ENCODE assay signal across 10 mouse cellular contexts in genomic region chr9:60195502-60195901, GRCm38 (mm10).
A peak's percentile ranks its signal among the peaks of the same experiment; 100 is the strongest.
DNase-seq lines count a peak whose midpoint lies in the region; ATAC-seq and TF ChIP-seq lines count a peak whose summit lies in the region.
"Had no signal": no experiment of that assay in that cellular context is flagged by ENCODE, and none has a peak within 500 bp of the region (broad histone marks: within the 10 kb centered on the region; RNA-seq: fewer than 3 reads in every experiment).

No protein-coding gene starts in this region.

- no peak overlapping the region for H3K4me2 ChIP-seq in hindbrain, embryonic 11.5 days (replicated peaks; ENCODE audit: low read depth, low read length)
- no peak overlapping the region for H3K4me2 ChIP-seq in lung, postnatal 0 days (replicated peaks; ENCODE audit: low read depth, low read length)
- H3K4me2 ChIP-seq: midbrain, embryonic 11.5 days; stomach, embryonic 15.5 days had no signal

- no peak overlapping the region for H3K4me3 ChIP-seq in hindbrain, embryonic 11.5 days (ENCODE audit: low read depth, low read length)
- no peak overlapping the region for H3K4me3 ChIP-seq in hindbrain, embryonic 10.5 days
- H3K4me3 ChIP-seq in lung, postnatal 0 days (ENCODE audit: low read depth, low read length) = no peak overlapping the region
- H3K4me3 ChIP-seq in ES-E14 (ENCODE audit: insufficient read depth in 1 of 2, low read depth in 1 of 2, low read length in 2 of 2, poor library complexity in 1 of 2, severe bottlenecking in 1 of 2) = no peak overlapping the region
- H3K4me3 ChIP-seq: stomach, embryonic 15.5 days had no signal

- H3K36me3 ChIP-seq in hindbrain, embryonic 11.5 days (ENCODE audit: control insufficient read depth, insufficient read depth, low read length) = no peaks in the 10 kb centered on the region
- no peaks in the 10 kb centered on the region for H3K36me3 ChIP-seq in hindbrain, embryonic 10.5 days
- H3K36me3 ChIP-seq in lung, postnatal 0 days (ENCODE audit: insufficient read depth, low read length) = no peaks in the 10 kb centered on the region
- H3K36me3 ChIP-seq in ES-E14 (ENCODE audit: control insufficient read depth, insufficient read depth, low read length, poor library complexity, severe bottlenecking) = no peaks in the 10 kb centered on the region
- H3K36me3 ChIP-seq: stomach, embryonic 15.5 days had no signal

- no peaks in the 10 kb centered on the region for H3K9me3 ChIP-seq in hindbrain, embryonic 11.5 days (ENCODE audit: control insufficient read depth, low read length)
- H3K9me3 ChIP-seq in hindbrain, embryonic 10.5 days = no peaks in the 10 kb centered on the region
- H3K9me3 ChIP-seq in lung, postnatal 0 days (ENCODE audit: low read length) = no peaks in the 10 kb centered on the region
- no peaks in the 10 kb centered on the region for H3K9me3 ChIP-seq in ES-E14 (ENCODE audit: control insufficient read depth, insufficient read depth, low read depth, low read length)
- H3K9me3 ChIP-seq: stomach, embryonic 15.5 days had no signal

- H3K27me3 ChIP-seq in hindbrain, embryonic 11.5 days (ENCODE audit: control insufficient read depth, insufficient read depth, low read length) = no peaks in the 10 kb centered on the region
- no peaks in the 10 kb centered on the region for H3K27me3 ChIP-seq in hindbrain, embryonic 10.5 days (ENCODE audit: insufficient read depth, poor library complexity, severe bottlenecking)
- H3K27me3 ChIP-seq in lung, postnatal 0 days (replicated peaks; ENCODE audit: insufficient read depth, low read length) = no peaks in the 10 kb centered on the region
- H3K27me3 ChIP-seq: stomach, embryonic 15.5 days had no signal

- TF ChIP-seq EP300 in lung, postnatal 0 days (IDR thresholded peaks at IDR 0.05) = no peak

- 78% methylated on average over 2 of the region's 2 CpGs for WGBS in hindbrain, embryonic 11.5 days
- WGBS in hindbrain, embryonic 10.5 days = 76% methylated on average over 2 of the region's 2 CpGs
- WGBS in lung, postnatal 0 days = 72% methylated on average over 2 of the region's 2 CpGs

- peak; percentile 11 for DNase-seq in hindbrain, embryonic 11.5 days (ENCODE audit: low spot score)
- no peak for DNase-seq in hindbrain, embryonic 10.5 days (ENCODE audit: low spot score)
- DNase-seq in lung, postnatal 0 days (ENCODE audit: low spot score) = no peak
- DNase-seq in lung, postnatal 14 days = no peak
- peak; percentile 25 for DNase-seq in ES-E14 (ENCODE audit: low read depth, low spot score)

- H3K4me1 ChIP-seq in hindbrain, embryonic 11.5 days (replicated peaks; ENCODE audit: control insufficient read depth, insufficient read depth, low read length) = no peaks in the 10 kb centered on the region
- H3K4me1 ChIP-seq in hindbrain, embryonic 10.5 days (replicated peaks) = peaks cover 17% of the 10 kb centered on the region
- H3K4me1 ChIP-seq in lung, postnatal 0 days (ENCODE audit: insufficient read depth, low read depth, low read length) = no peaks in the 10 kb centered on the region
- no peaks in the 10 kb centered on the region; a peak in 1 of 4 replicates for H3K4me1 ChIP-seq in ES-E14 (ENCODE audit: control insufficient read depth in 2 of 2, insufficient read depth in 2 of 2, low read length in 2 of 2, poor library complexity in 1 of 2)
- H3K4me1 ChIP-seq: stomach, embryonic 15.5 days had no signal

- TF ChIP-seq CTCF in lung, postnatal 0 days (IDR thresholded peaks at IDR 0.05) = peak; percentile 63

- H3K9ac ChIP-seq in hindbrain, embryonic 11.5 days (ENCODE audit: low read depth, low read length) = no peak overlapping the region
- no peak overlapping the region for H3K9ac ChIP-seq in lung, postnatal 0 days (replicated peaks; ENCODE audit: low read depth)
- H3K9ac ChIP-seq in ES-E14 (ENCODE audit: insufficient read depth, low read depth, low read length, poor library complexity, severe bottlenecking) = no peak overlapping the region
- H3K9ac ChIP-seq: stomach, embryonic 15.5 days had no signal

- no peak for ATAC-seq in hindbrain, embryonic 11.5 days (ENCODE audit: low FRiP score)
- ATAC-seq in lung, postnatal 0 days = no peak
- ATAC-seq in megakaryocyte-erythroid progenitor cell, adult 5-6 weeks (replicated peaks; ENCODE audit: low FRiP score, low TSS enrichment, poor library complexity, severe bottlenecking) = 0 out of 2 replicates have a peak, but pooled peaks have one; percentile 37
- ATAC-seq in erythroblast, adult 5-6 weeks (replicated peaks; ENCODE audit: low FRiP score, poor library complexity, severe bottlenecking) = no peak
- no peak for ATAC-seq in inflammation-experienced regulatory T-cells, adult 6 months

- no peak overlapping the region for H3K27ac ChIP-seq in hindbrain, embryonic 11.5 days (ENCODE audit: low read depth, low read length)
- no peak overlapping the region for H3K27ac ChIP-seq in hindbrain, embryonic 10.5 days
- no peak overlapping the region for H3K27ac ChIP-seq in lung, postnatal 0 days (ENCODE audit: low read length)
- H3K27ac ChIP-seq in ES-E14 (ENCODE audit: insufficient read depth, low read depth, low read length, poor library complexity, severe bottlenecking) = no peak overlapping the region
- H3K27ac ChIP-seq: stomach, embryonic 15.5 days had no signal

- in situ Hi-C loops in ES-E14 (cut with MboI; ENCODE audit: low sequenced_read_pairs in 2 of 2, unreplicated experiment in 2 of 2) = no loop called here

TF ChIP-seq in ES-E14, 5 proteins besides CTCF, POLR2A, EP300 and RAD21:
- no peak for TF ChIP-seq ZC3H11A (IDR thresholded peaks at IDR 0.05; ENCODE audit: borderline replicate concordance, low read depth, low read length)
- TF ChIP-seq CHD2 (IDR thresholded peaks at IDR 0.05; ENCODE audit: low read depth, low read length) = no peak
- TF ChIP-seq ZNF384 (IDR thresholded peaks at IDR 0.05; ENCODE audit: low read depth, low read length) = no peak
- no peak for TF ChIP-seq HCFC1 (IDR thresholded peaks at IDR 0.05; ENCODE audit: borderline replicate concordance, insufficient read depth, low read length)
- no peak for TF ChIP-seq MAFK (IDR thresholded peaks at IDR 0.05; ENCODE audit: insufficient read depth, low read depth, low read length)
TF ChIP-seq in ES-E14: peak in this region for 0.

Comparison
In these comparisons a context has a peak if more than half of its experiments do, and no peak if none do; other contexts are left out.
1. DNase-seq: peak in hindbrain, embryonic 11.5 days (single experiment) and ES-E14 (single experiment); none in hindbrain, embryonic 10.5 days (single experiment), lung, postnatal 0 days (single experiment) and lung, postnatal 14 days (single experiment).